Mouse (Mus musculus): ENCODE data around the gene Gm49601. TPM values are rescaled to one million over a fixed set of nuclear protein-coding genes. Genes with fewer than 3 reads are reported as not detected.
A peak's percentile ranks its signal among the peaks of the same experiment; 100 is the strongest.

Gene Gm49601
- total RNA-seq, 1 experiment from 2014 or later: 4.5 TPM

DNA sequence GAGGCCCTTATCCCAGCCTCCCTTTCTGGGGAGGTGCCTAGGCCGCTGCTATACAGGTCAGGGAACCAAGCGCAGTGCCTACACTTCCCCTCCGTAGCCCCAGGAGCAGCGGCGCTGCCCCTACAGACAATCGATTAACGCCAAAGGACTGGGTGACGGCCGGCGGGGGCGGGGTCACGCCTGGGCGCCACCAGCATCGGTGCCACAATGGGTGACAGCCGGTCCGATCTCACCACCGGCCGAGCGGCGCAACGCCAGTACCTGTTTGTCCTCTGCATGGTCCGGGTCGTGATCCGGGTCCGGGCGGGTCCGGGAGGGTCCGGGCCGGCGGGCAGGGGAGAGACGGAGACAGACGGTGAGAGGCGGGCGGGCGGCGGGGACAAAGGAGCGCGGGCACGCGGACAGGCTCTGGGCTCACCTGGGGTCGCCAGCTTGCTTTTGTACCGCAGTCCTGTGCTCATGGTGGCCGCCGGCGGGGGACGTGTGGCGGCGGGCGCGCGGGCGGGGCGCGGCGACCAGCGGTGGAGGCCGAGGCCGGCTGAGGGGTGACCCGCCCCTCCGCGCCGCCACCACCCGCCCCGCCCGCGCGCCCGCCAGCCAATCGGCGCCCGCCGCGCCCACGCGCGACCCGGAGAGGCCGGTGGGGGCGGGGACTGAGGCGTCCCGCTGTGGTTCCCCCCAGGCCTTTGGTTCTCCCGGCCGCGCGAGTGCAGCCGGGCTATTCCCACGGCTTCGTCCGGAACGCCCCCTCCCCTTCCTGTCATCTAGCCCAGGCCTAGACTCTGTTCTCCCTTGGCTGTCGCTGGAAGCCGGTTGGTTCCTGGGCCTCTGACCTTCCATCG is 3.4 kb upstream of the Gm49601 start, which contains the start of gene Sept5:
Gene Sept5 (minus strand): TSS at position 565 of the 842 bp plus-strand sequence.
- peak; percentile 80 for DNase-seq

DNA sequence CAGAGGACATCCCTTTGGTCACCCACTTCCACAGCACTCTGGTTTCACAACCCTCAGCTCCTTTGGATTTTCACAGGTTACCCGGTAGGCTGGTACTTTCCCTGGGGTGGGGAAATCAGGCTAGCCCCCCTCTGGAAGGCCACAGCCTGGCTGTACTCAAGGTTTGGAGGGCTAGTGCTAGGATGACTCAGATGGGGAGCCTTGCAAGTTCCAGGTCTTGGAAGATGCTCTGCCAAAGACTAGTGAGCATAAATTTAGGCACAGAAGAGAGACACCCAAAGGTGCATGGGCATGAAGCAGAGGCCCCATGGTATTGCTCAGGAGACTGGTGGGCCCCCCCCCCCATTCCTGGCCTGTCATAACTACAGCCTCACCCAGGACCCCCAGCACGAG is 2.7 kb upstream of the Gm49601 start:
- no peak for DNase-seq

DNA sequence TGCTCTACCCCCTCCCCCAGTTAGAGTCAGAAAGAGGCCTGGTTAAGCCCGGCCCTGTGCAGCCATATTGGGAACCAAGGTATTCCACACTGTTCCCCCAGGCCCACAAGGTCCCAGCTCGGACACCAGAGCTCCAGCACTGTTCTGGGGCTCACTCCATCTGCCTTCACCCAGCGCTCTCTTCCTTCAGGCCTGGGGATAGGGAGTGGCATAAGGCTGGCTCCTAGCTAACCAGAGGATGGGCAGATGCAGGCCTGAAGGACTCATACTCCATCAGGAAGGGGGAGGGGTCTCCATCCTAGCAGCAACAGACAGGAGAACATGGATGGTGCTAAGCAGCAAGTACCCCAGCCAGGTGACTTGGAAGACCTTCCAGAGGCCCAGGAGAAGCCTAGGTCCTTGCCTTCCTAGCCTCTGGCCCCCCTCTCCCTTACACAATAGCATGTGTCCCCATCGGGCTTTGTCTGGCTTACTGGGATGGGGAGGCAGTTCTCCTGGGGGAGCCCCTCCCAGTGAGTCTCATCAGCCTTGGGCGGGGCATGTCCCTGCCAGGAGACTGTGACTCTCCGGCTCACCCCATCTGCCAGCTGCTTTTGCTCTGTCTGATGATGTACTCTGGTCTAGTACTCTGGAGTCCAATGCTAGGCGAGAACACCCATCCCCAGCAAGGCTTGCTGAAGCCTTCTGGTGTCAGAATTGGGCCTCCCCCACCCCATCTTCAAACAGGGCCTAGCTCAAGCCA is 2.1 kb upstream of the Gm49601 start:
- DNase-seq: peak; percentile 16

DNA sequence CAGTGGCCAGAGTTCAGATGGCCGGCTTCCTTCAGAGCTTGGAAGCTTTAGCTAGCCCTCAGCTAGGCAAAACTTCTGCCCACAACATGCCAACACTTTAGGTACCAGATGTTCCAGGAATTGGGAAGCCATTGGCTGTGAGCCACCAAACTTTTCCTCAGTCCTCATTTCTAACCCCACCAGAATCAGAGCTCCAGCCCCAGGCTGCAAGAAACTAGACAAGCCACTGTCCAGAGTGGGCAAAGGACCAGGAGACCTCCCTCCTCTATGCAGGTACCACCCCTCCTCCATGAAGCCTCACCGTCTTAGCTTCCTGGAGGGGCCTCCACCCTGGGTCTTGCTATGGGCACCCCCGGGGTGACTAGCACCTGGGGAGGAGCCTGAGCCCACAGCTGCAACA is 936 bp upstream of the Gm49601 start:
- DNase-seq: no peak

DNA sequence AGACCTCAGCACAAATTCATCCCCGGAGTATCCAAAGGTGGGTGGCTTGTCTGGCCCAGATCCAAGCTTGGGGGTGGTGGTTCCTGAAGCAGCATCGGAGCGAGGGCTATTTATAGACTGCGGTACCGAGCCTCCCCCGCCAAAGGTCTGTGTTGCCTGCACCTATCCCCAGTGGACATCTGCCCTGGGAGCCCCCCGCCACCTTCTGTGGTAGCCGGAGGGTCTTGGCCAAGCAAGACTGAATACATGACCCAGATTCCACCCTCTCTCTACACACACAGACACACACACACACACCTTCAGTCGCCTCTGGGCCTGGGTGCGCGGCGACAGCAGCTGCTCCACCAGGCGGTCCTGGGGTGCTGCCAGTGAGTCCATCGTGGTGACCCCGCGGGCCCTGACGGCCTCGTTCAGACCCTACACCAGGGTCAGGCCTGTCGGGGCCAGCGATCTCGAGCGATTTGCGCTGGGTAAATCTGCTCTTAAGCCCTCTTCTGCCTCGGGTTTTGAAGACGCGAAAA is 376 bp downstream of the Gm49601 start:
- DNase-seq: no peak

DNA sequence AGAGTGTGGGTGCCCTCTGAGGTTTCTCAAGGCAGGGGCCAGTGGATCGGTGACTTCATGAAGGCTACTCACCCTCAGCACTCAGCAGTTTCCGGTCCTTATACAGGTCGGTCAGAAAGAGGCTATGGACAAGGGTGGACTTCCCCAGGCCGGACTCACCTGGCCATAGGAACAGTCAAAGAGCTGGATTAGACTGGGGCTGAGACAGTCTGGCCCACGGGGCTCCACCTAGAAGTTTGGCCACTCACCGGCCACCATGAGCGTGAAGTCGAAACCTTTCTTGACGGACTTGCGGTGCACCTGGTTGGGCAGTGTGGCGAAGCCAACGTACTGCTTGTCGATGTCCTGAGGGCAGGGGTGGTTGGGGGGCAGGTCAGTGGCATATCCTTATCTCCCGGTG is 1.1 kb downstream of the Gm49601 start:
- DNase-seq: no peak

DNA sequence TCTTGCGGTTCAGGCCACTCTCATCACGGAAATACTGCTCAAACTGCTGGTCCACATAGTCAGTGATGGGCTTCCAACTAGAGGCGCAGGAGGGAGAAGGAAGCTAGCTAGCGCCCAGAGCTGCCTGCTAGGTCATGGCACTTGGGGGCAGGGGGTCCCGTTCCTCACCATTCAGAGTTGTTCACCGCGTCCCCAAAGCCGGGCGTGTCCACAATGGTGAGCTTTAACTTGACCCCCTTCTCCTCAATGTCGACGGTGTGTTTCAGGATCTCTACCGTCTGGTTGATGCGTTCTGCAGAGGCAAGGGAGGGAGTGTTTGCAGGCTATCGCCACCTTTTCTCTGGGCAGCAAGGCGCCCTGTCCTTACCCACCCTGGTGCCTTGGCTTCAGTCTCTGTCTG is 1.6 kb downstream of the Gm49601 start:
- no peak for DNase-seq

DNA sequence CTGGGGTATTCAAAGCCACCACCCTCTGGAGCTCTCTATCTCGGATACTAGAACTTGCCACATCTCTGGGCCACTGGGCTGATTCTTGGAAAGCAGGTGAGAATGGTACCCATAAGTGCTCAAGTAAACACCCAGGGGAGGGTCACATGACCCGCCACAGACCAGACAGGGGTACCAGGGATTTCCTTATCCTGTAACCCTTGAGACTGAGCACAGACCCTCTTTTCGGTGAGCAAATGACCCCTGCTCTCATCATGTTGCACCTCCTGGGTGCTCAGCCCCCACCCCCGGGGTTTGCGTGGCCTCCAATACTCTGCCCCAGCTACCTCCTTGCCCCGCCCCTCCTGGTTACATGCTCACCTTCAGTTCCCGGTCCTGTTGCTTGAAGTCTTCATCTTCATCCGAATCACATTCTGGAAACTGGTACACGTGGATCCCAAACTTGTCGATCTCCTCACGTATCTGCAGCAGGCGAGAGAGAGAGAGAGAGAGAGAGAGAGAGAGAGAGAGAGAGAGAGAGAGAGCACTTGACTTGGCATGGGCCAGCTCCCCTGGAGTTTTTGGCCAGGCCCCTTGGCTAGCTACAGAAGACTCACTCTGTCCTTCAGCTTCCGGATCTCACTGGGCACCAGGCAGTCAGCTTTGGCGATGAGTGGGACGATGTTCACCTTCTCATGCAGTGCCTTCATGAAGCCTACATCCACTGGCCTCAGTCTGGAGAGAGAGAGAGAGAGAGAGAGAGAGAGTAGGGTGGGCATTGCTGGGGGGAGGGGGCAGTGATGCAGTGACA is 2.3 kb downstream of the Gm49601 start:
- DNase-seq: no peak

DNA sequence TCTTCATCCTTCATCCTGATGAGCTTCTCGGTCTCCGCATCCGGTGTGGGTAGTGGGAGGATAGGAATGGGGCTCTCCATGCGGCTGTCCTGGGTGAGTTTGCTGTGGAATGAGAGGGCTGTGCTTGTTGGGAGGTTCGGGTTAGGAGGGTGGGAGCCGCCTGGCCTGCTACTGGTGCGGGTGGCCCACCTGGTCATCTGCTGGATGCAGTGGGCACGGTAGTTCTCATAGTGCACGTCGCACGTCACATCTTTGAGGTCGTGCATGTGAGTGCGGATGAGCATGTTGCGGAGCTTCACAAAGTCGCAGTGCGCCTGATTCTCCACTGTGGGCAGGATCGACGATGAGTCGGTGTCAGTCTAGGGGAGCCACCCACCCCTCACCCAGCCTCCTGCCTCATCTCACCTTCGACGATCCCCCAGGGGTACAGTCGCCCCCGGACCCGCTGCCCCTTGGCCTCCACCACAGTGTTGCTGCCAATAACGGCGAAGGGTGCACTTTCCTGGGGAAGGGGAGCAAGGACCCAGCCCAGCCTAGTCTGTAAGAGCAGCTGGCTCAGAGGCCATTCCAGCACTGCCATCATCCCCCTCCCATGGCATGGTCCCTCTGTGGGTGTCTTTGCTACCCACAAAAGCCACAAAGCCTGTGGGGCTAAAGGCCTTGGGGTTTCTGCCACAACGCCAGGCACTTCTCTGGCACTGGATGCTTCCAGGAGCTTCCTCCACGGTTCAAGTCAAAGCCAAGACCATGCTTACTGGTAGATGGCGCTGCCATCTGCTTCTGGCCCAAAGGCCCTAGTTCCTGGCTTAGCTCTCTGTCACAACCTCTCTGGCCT is 3.1 kb downstream of the Gm49601 start:
- DNase-seq: no peak

DNA sequence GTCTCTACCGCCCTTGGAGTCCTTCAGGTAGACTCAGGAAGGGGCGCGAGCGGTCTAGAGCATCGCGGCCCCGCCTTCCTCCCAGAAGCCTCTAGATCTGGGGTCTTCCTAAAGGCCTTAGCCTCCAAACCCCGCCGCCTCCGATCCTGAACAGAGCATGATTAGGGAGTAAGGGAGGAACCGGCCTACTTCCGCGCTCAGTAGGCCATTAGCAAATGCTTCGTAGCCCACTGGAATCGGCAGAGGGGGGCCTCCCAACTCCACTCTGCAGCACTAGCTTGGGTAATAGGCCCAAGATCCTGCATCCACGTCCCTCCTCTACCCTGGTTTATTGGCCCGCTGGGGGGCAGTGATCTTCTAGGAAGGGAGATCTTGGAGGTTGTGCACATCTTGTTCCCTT is 4.2 kb downstream of the Gm49601 start, which contains the start of gene Gp1bb:
Gene Gp1bb (minus strand): TSS at position 385 of the 400 bp plus-strand sequence.
- DNase-seq: no peak

DNA sequence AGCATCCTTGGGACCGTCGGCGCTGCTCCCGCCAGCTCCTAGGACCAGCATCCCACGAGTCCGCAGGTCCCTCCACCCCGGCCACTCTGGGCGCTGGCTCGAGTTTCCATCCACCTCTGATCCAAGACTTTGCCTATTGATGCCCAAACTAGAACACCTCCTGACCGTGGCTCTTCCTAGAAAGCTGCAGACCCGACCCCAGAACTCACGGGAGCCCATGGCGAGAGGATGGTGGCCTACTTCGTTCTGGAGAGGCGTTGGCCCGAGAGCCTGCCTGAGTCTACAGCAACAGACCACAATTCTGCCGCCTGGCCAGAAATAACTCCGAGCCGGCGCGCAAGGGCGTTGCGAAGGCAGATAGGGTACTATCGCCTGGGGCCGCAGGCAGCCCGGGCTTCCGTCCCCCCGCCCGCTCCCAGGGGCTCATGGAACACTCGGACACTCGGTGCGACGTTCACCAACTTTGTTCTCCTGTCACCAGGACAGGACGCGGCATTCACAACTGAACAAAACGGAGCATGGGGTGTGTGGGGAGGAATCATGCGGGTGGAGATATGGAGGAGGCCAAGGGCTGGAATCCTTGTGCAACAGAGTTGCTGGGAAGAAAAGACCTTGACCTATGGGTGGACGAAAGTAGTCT is 4.7 kb downstream of the Gm49601 start:
- DNase-seq: no peak

DNA sequence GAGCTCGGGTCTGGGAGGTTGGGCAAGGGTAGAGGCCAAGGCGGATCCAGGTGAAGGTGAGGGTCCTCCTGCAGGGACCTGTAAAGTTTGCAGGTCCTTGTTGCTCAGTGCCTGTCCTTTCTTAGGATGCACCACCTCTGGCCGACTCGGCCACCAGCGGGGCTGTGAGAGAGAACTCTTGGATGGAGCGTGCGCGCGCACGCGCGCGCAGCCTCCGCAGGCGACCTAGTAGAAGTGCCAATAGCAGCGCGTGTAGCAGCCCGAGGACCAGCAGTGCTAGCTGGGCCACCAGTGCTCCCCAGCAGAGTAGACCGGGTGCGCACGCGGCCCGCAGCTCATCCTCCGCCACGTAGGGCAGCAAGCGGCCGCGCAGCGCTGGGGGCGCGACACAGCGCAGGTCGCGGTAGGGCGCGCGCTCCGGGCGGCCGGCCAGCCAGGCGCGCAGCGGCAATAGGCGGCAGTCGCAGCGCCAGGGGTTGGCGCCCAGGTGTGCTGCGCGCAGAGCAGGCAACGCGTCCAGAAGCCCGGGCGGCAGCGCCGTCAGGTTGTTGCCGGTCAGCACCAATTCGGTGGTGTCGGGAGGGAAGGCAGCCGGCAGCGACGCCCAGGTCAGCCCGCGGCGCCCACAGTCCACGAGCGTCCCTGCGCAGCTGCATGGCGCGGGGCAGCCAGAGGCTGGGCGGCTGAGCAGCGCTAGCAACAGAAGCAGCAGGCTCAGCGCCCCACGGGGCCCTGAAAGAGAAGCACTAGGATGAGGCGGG is 5.4 kb downstream of the Gm49601 start:
- DNase-seq: peak; percentile 47

DNA sequence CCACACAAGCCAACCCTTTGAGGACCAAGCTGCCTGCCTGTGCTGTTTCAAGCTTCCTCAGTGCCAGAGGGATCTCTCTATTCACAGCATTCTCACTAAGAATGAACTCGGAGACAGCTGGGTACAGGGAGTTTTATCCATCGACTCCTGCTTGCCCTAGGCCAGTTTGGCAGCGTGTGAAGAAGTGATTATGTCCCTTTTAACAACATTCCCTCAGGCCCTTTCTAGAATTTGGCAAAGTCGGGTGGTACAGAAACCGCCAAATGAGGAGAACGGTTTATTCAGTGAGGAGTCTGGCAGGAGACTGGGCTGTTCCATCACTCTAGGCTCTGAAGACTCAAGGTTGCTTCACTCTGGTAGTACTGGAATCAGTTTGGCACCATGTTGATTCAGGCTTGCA is 6.0 kb downstream of the Gm49601 start:
- no peak for DNase-seq

DNA sequence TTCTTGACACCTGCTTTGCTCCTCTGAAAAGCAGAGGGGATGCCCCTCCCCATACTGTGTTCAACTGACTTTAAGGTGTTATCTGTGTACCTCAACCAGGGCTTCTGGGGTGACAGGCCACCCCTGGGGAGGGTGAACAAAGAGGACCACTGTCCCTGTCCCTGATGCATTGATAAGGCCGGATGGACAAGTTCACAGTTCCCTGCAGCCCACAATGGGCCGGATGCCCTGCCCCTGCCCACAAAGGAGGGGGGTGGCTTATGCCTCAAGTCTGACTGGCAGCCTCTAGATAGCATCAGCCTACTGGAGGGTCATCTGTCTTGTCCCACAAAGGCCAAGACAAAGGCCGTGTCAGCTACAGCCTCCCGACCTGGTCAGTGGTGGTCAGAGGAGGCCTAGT is 7.1 kb downstream of the Gm49601 start:
- no peak for DNase-seq

DNA sequence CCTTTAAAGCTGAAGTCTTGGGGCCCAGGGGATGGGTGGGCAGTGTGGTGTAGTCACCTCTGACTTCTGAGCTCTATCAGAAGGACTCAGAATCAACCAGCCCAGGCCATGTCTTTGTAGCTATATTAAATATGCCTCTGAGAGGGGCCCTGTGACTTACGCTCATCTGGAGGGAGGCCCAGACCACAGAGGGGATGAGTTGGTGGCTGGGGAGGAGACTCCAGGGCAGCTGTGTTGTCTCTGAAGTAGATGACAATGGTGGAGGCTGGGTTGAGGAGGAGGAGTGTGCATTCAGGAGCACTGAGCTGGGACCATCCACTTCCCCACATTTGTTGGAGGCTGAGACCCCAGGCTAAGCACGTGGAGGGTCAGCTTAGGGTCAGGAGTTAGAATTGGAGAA is 7.9 kb downstream of the Gm49601 start:
- no peak for DNase-seq

DNA sequence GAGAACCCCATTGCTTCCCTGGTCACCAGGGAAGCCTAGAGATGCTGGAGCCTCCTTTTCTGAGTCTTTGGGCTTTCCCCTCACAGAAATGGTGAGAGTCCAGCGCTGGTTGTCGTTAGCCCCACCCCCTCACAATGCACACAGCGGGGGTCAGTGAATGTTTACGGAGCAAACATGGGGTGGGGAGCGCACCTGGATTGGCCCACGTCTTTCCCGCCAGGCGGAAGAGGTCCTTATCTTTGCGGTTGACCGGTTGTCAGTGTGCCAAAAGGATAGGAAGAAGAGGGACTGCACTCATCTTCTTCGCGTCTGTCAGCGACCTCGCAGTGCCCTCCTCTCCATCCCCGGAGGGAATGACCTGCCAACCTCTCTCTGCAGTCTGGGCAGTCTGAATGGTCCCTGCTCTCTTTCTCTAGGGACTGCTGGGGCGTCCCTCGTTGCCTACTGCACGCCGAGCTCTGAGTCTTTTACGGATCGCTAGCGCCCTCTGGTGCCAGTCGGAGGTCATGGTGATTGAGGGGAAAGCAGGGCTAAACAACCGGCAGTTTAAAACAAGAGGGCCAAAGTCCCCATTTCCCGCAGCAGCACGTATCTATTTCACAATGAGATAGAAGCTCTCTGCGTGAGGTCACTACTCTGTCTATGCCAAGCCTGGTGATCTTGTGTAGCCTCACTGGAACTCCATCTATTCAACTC is 8.7 kb downstream of the Gm49601 start:
- peak; percentile 92 for DNase-seq

DNA sequence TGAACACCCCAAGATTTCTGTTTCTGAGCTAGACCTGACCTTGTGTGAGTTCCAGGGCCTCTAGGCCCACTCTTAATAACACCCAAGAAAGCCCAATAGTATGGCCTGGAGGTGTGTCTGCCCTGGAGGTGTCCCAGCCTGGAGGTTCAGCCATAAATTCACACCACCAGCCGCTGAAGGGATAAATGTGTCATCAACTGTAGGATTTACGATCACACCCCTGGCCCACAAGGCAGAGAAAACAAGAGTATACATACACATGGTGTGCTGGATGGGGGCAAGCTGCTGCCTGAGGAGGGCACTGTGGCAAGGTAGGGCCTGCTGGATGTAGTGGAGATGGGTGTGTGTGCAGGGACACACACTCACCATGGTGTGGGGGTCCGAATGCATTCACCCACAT is 12.9 kb downstream of the Gm49601 start:
- DNase-seq: no peak

DNA sequence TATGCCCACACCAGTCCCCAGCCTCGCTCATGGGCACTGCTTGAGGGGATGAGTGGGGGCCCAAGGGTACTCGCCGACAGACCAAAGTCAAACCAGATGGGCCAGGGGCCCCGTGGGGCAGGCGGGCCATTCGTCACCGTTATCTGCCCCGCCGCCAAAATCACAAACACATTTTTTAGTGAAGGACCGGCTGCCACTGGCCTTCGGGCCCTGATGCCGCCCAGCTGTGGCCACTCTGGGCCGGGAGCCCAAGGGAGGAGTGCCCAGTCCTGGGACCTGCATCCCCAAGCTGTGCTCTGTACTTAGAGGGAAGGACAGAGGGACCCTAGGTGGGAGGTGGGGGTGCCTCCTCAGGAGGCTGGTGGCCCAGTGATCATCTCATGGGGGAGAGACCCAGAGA is 14.5 kb downstream of the Gm49601 start:
- DNase-seq: no peak

DNA sequence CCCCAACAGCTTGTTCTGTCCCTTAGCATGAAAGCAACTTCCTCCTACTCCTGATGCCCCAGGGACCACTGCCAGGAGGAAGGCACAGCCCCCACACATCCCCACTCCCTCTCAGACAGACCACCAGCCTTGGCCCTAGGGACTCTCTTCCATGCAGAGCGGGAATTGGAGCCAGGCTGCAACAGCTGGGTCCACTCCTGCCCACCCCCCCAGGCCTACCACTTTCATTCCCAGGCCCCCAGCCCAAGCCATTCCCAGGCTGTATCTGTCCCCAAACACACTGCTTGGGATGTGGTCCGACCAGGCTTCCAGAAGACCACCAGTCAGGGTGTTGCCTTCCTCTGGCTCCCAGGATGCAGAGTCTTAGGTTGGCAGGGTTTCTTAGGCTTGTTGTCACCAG is 17.1 kb downstream of the Gm49601 start:
- no peak for DNase-seq

DNA sequence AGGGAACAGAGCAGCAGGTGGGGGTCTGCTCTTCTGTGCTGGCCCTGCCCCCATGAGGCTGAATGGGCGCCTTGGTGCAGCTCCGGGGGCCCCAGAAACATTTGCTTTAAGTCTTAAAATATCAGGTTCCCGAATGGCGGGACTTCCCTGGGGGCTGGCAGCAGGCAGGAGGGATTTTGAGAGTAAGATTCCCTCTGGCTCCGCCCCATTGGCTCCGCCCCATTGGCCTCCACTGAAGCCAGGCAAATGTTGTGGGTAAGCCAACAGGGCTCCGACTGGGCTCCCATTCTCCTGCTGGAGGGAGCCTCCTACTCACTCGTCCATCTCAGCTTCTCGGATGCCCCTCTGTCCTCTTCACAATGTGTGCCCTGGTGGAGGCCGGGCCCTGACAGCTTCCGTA is 18.0 kb downstream of the Gm49601 start:
- peak; percentile 54 for DNase-seq

Measured in adrenal gland, postnatal 14 days (tissue).